Mouse (Mus musculus): ENCODE data around the gene Atp1a2.

Gene Atp1a2

GRCm38 (mm10) chr1:172297611-172298537 is at the start of gene Atp1a2:
Gene Atp1a2 (minus strand): TSS chr1:172298064.
- DNase-seq (ENCODE audit: low spot score in 2 of 2), result peak; percentile 69 to 78

GRCm38 (mm10) chr1:172347382-172347781 is 49.5 kb upstream of the Atp1a2 start:
- no peak for DNase-seq (ENCODE audit: low spot score in 2 of 2)

GRCm38 (mm10) chr1:172346707-172347106 is 48.8 kb upstream of the Atp1a2 start:
- no peak for DNase-seq (ENCODE audit: low spot score in 2 of 2)

- DNase-seq (ENCODE audit: low spot score in 2 of 2), result no peak
Measured at GRCm38 (mm10) chr1:172344820-172345219, 47.0 kb upstream of the Atp1a2 start.

GRCm38 (mm10) chr1:172343914-172344313 is 46.0 kb upstream of the Atp1a2 start:
- no peak for DNase-seq (ENCODE audit: low spot score in 2 of 2)

GRCm38 (mm10) chr1:172342729-172343128 is 44.9 kb upstream of the Atp1a2 start:
- peak; percentile 70 to 80 for DNase-seq (ENCODE audit: low spot score in 2 of 2)

- no peak for DNase-seq (ENCODE audit: low spot score in 2 of 2)
Measured at GRCm38 (mm10) chr1:172341386-172341785, 43.5 kb upstream of the Atp1a2 start.

GRCm38 (mm10) chr1:172340729-172341321 is 43.0 kb upstream of the Atp1a2 start, which contains the start of gene Kcnj10:
Gene Kcnj10 (plus strand): TSS chr1:172341210.
- DNase-seq (ENCODE audit: low spot score in 2 of 2), result peak; percentile 74 to 80

- no peak for DNase-seq (ENCODE audit: low spot score in 2 of 2)
Measured at GRCm38 (mm10) chr1:172337411-172338185, 39.7 kb upstream of the Atp1a2 start.

- DNase-seq (ENCODE audit: low spot score in 2 of 2), result no peak
Measured at GRCm38 (mm10) chr1:172335804-172336203, 37.9 kb upstream of the Atp1a2 start.

- DNase-seq (ENCODE audit: low spot score in 2 of 2), result no peak
Measured at GRCm38 (mm10) chr1:172333512-172333911, 35.6 kb upstream of the Atp1a2 start.

GRCm38 (mm10) chr1:172332925-172333324 is 35.1 kb upstream of the Atp1a2 start:
- DNase-seq (ENCODE audit: low spot score in 2 of 2), result no peak

- DNase-seq (ENCODE audit: low spot score in 2 of 2), result no peak
Measured at GRCm38 (mm10) chr1:172331422-172331947, 33.6 kb upstream of the Atp1a2 start.

GRCm38 (mm10) chr1:172329616-172330015 is 31.8 kb upstream of the Atp1a2 start:
- no peak for DNase-seq (ENCODE audit: low spot score in 2 of 2)

- DNase-seq (ENCODE audit: low spot score in 2 of 2), result peak; percentile 73 to 80
Measured at GRCm38 (mm10) chr1:172329131-172329530, 31.3 kb upstream of the Atp1a2 start, which contains the start of gene Kcnj9. Gene Kcnj9 (minus strand): TSS chr1:172329318.

GRCm38 (mm10) chr1:172328461-172328860 is 30.6 kb upstream of the Atp1a2 start:
- DNase-seq (ENCODE audit: low spot score in 2 of 2), result no peak

GRCm38 (mm10) chr1:172328041-172328440 is 30.2 kb upstream of the Atp1a2 start:
- DNase-seq (ENCODE audit: low spot score in 2 of 2), result no peak

GRCm38 (mm10) chr1:172327206-172328001 is 29.5 kb upstream of the Atp1a2 start:
- no peak for DNase-seq (ENCODE audit: low spot score in 2 of 2)

- DNase-seq (ENCODE audit: low spot score in 2 of 2), result no peak
Measured at GRCm38 (mm10) chr1:172326684-172327083, 28.8 kb upstream of the Atp1a2 start.

- DNase-seq (ENCODE audit: low spot score in 2 of 2), result no peak
Measured at GRCm38 (mm10) chr1:172325680-172326535, 28.0 kb upstream of the Atp1a2 start.

Data from frontal cortex, postnatal 10 days (tissue).